Mouse (Mus musculus) olfactory bulb, adult 2 months (tissue): ENCODE results near the gene Ubap1.

Experiments
- CTCF ChIP-seq: fragments of 200-500 bp; IDR thresholded peaks from 2 replicates; pipeline ENCODE4 v1.5.1; 2012; ENCODE audit warnings: low read depth, mild to moderate bottlenecking, low read length, moderate library complexity; ENCODE audit not compliant: insufficient read depth
- POLR2A ChIP-seq: fragments of 200-500 bp; IDR thresholded peaks from 2 replicates; pipeline ENCODE4 v1.6.1; 2012; ENCODE audit warnings: mild to moderate bottlenecking, low read depth, low read length, moderate library complexity; ENCODE audit not compliant: insufficient read depth

DNA sequence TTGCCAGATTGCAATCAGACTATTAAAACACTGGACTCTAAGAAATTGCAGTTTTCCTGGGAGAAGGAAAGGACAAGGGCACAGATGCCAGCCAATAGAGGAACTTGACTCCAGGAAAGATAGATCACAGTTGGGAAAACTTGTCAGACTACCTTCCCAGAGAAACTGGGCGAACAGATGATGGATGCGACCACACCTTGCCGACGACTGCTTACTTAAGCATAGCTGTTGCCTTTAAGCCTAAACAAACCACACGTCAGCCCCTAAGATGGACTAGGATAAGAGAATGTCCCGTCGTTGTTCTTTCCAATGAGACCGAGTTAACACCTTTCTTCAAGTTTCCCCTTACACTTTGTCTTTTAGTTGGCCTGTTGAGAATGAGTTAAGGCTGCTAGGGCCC, 33.6 kb upstream of the Ubap1 start:
- no peak for TF ChIP-seq POLR2A
- no peak for TF ChIP-seq CTCF
